8 mouse cellular contexts compared by ENCODE assay signal in the genomic region with DNA sequence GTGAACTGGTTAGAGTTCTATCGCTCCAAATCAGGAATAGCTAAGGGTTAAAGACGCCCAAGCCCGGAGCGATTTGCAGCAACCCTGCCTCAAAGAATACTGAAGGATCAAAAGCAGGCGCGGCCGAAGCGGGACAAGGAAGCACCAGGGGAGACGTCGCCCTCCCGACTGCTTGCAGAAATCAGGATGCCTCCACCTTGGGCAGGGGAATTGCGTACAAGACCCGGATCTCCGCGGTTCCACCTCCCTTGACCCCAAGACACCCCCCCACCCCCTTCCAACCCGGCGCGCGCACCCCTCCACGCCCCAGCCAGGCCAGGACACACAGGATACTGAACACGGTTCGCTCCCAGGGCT. TPM values are rescaled to one million over a fixed set of nuclear protein-coding genes. Genes with fewer than 3 reads are reported as not detected.
A peak's percentile ranks its signal among the peaks of the same experiment; 100 is the strongest.
DNase-seq lines count a peak whose midpoint lies in the region; ATAC-seq and TF ChIP-seq lines count a peak whose summit lies in the region.

No protein-coding gene starts in this region.

- TF ChIP-seq CTCF in heart, adult 2 months (IDR thresholded peaks at IDR 0.05): no peak
- no peak for TF ChIP-seq CTCF in thymus, adult 2 months (IDR thresholded peaks at IDR 0.05; ENCODE audit: borderline replicate concordance, control insufficient read depth, extremely low read depth, insufficient read depth, low read length, poor library complexity)
- TF ChIP-seq CTCF in intestine, postnatal 0 days (IDR thresholded peaks at IDR 0.05; ENCODE audit: low read depth): no peak

- H3K27me3 ChIP-seq in heart, adult 2 months (ENCODE audit: control insufficient read depth, insufficient read depth, low read length): no peaks in the 10 kb centered on the region
- H3K27me3 ChIP-seq in thymus, adult 2 months (ENCODE audit: control insufficient read depth, insufficient read depth, low read length): no peaks in the 10 kb centered on the region
- H3K27me3 ChIP-seq in intestine, postnatal 0 days (replicated peaks; ENCODE audit: control insufficient read depth, insufficient read depth, low read length): no peaks in the 10 kb centered on the region
- no peaks in the 10 kb centered on the region for H3K27me3 ChIP-seq in neural tube, embryonic 13.5 days

- TF ChIP-seq EP300 in heart, adult 2 months (IDR thresholded peaks at IDR 0.05; ENCODE audit: insufficient read depth, low read depth, low read length): no peak

- no peak for DNase-seq in heart, adult 2 months
- DNase-seq in heart, postnatal 4 days: no peak
- no peak for DNase-seq in thymus, adult 2 months
- no peak for DNase-seq in thymus, postnatal 25 days
- no peak for DNase-seq in adrenal gland, postnatal 36 days
- DNase-seq in natural killer cell, adult 2 months (ENCODE audit: low spot score in 2 of 2): no peak

- H3K4me3 ChIP-seq in heart, adult 2 months: peak overlapping the region; percentile 66
- peak overlapping the region; percentile 76 for H3K4me3 ChIP-seq in thymus, adult 2 months (ENCODE audit: control insufficient read depth, insufficient read depth, low read length)
- H3K4me3 ChIP-seq in intestine, postnatal 0 days (ENCODE audit: low read depth, low read length): peak overlapping the region; percentile 74
- peak overlapping the region; percentile 67 for H3K4me3 ChIP-seq in neural tube, embryonic 13.5 days

- peaks cover 9% of the 10 kb centered on the region for H3K36me3 ChIP-seq in heart, adult 2 months (ENCODE audit: control insufficient read depth, insufficient read depth, low read length)
- H3K36me3 ChIP-seq in thymus, adult 2 months (ENCODE audit: control insufficient read depth, insufficient read depth, low read length): no peaks in the 10 kb centered on the region
- no peaks in the 10 kb centered on the region for H3K36me3 ChIP-seq in intestine, postnatal 0 days (ENCODE audit: control insufficient read depth, insufficient read depth)
- no peaks in the 10 kb centered on the region for H3K36me3 ChIP-seq in neural tube, embryonic 13.5 days

- H3K79me2 ChIP-seq in heart, adult 2 months (replicated peaks; ENCODE audit: control insufficient read depth, insufficient read depth, low read length): 0 out of 2 replicates have a peak, but pooled peaks cover 4% of the 10 kb centered on the region

- H3K4me1 ChIP-seq in heart, adult 2 months (ENCODE audit: control insufficient read depth, insufficient read depth, low read length): peaks cover 10% of the 10 kb centered on the region
- H3K4me1 ChIP-seq in thymus, adult 2 months (replicated peaks; ENCODE audit: control insufficient read depth, insufficient read depth, low read length): peaks cover 20% of the 10 kb centered on the region
- H3K4me1 ChIP-seq in intestine, postnatal 0 days (replicated peaks; ENCODE audit: control insufficient read depth, insufficient read depth, low read length): peaks cover 10% of the 10 kb centered on the region; the same call in 1 of the 2 replicates
- peaks cover 50% of the 10 kb centered on the region for H3K4me1 ChIP-seq in neural tube, embryonic 13.5 days (replicated peaks)

- peak overlapping the region; percentile 91 for H3K27ac ChIP-seq in heart, adult 2 months
- H3K27ac ChIP-seq in thymus, adult 2 months (ENCODE audit: control insufficient read depth, insufficient read depth, low read length): no peak overlapping the region
- H3K27ac ChIP-seq in intestine, postnatal 0 days (ENCODE audit: low read depth, low read length): peak overlapping the region; percentile 84
- H3K27ac ChIP-seq in neural tube, embryonic 13.5 days (replicated peaks): peak overlapping the region; percentile 87

- no peaks in the 10 kb centered on the region for H3K9me3 ChIP-seq in intestine, postnatal 0 days (ENCODE audit: control insufficient read depth)
- H3K9me3 ChIP-seq in neural tube, embryonic 13.5 days: no peaks in the 10 kb centered on the region

- WGBS in heart, adult 2 months: 0% methylated on average over 22 of the region's 22 CpGs
- under 1% methylated on average over 22 of the region's 22 CpGs for WGBS in thymus, adult 2 months
- WGBS in intestine, postnatal 0 days: under 1% methylated on average over 22 of the region's 22 CpGs
- WGBS in neural tube, embryonic 13.5 days: 0% methylated on average over 22 of the region's 22 CpGs

- no peak; the same call in 1 of the 2 replicates for ATAC-seq in intestine, postnatal 0 days
- ATAC-seq in neural tube, embryonic 13.5 days (ENCODE audit: low read depth): peak; percentile 60

- no peak for TF ChIP-seq POLR2A in heart, adult 2 months (IDR thresholded peaks at IDR 0.05; ENCODE audit: insufficient read depth, low read depth, low read length)
- no peak for TF ChIP-seq POLR2A in thymus, adult 2 months (IDR thresholded peaks at IDR 0.05; ENCODE audit: control insufficient read depth, extremely low read depth, insufficient read depth, low read length, poor library complexity)

- peak overlapping the region; percentile 88 for H3K9ac ChIP-seq in heart, adult 2 months (ENCODE audit: low read depth, low read length)
- peak overlapping the region; percentile 87 for H3K9ac ChIP-seq in intestine, postnatal 0 days (ENCODE audit: low read depth, low read length)
- H3K9ac ChIP-seq in neural tube, embryonic 13.5 days: peak overlapping the region; percentile 85

- H3K4me2 ChIP-seq in intestine, postnatal 0 days (replicated peaks; ENCODE audit: low read depth): peak overlapping the region; percentile 78
- peak overlapping the region; percentile 63 for H3K4me2 ChIP-seq in neural tube, embryonic 13.5 days

- intact Hi-C loops in heart, adult 2 months (cut with DNase I): no loop called here

RNA-seq across cellular contexts. Expression of a gene that starts 0.4 kb away (rescaled TPM):
- total RNA-seq in heart, adult 2 months (2021): 10 to 100 TPM; 28.4 to 33.3 TPM
- 37.6 and 53.7 TPM in 2 replicates for polyA plus RNA-seq in heart, adult 2 months (2012; rRNA removed)
- 10 to 100 TPM; 50.3 to 52.9 TPM for total RNA-seq in heart, postnatal 4 days (2021)
- polyA plus RNA-seq in thymus, adult 2 months (2012; rRNA removed): 92.1 and 97.8 TPM in 2 replicates
- 168 and 172 TPM in 2 replicates for polyA plus RNA-seq in intestine, postnatal 0 days (2015; fragmentation: Nextera tagmentation; extraction: Ambion mirVana)
- 203 and 229 TPM in 2 replicates for polyA plus RNA-seq in neural tube, embryonic 13.5 days (2015; fragmentation: Nextera tagmentation; extraction: Ambion mirVana)
- total RNA-seq in adrenal gland, postnatal 36 days (2021): 100 to 1,000 TPM in 1 of 2 experiments, 10 to 100 TPM in 1; 77.3 to 110 TPM

RNA-seq across cellular contexts. Expression of a gene that starts 39.7 kb away (rescaled TPM):
- total RNA-seq in heart, adult 2 months (2021): 10 to 100 TPM; 27.4 to 27.9 TPM
- 7.9 and 10.7 TPM in 2 replicates for polyA plus RNA-seq in heart, adult 2 months (2012; rRNA removed)
- total RNA-seq in heart, postnatal 4 days (2021): 10 to 100 TPM; 26.8 to 27.4 TPM
- 8.8 and 12.5 TPM in 2 replicates for polyA plus RNA-seq in thymus, adult 2 months (2012; rRNA removed)
- polyA plus RNA-seq in intestine, postnatal 0 days (2015; fragmentation: Nextera tagmentation; extraction: Ambion mirVana): 93.6 and 94.1 TPM in 2 replicates
- polyA plus RNA-seq in neural tube, embryonic 13.5 days (2015; fragmentation: Nextera tagmentation; extraction: Ambion mirVana): 83.4 and 87.1 TPM in 2 replicates
- 10 to 100 TPM; 40.6 to 42.5 TPM for total RNA-seq in adrenal gland, postnatal 36 days (2021)
